10 mouse cellular contexts compared by ENCODE assay signal in genomic region chr4:154854676-154855345, GRCm38 (mm10). TPM values are rescaled to one million over a fixed set of nuclear protein-coding genes. Genes with fewer than 3 reads are reported as not detected.
DNase-seq lines count a peak whose midpoint lies in the region; ATAC-seq and TF ChIP-seq lines count a peak whose summit lies in the region.
"Had no signal": no experiment of that assay in that cellular context is flagged by ENCODE, and none has a peak within 500 bp of the region (broad histone marks: within the 10 kb centered on the region; RNA-seq: fewer than 3 reads in every experiment).

No protein-coding gene starts in this region.

- H3K36me3 ChIP-seq in intestine, embryonic 15.5 days: no peaks in the 10 kb centered on the region
- no peaks in the 10 kb centered on the region for H3K36me3 ChIP-seq in intestine, postnatal 0 days (ENCODE audit: control insufficient read depth, insufficient read depth)
- H3K36me3 ChIP-seq in hindbrain, embryonic 12.5 days: no peaks in the 10 kb centered on the region
- H3K36me3 ChIP-seq in midbrain, postnatal 0 days (ENCODE audit: insufficient read depth, low read length): no peaks in the 10 kb centered on the region

- no peaks in the 10 kb centered on the region for H3K9me3 ChIP-seq in intestine, embryonic 15.5 days
- H3K9me3 ChIP-seq in intestine, postnatal 0 days (ENCODE audit: control insufficient read depth): no peaks in the 10 kb centered on the region
- no peaks in the 10 kb centered on the region for H3K9me3 ChIP-seq in hindbrain, embryonic 12.5 days (replicated peaks)
- no peaks in the 10 kb centered on the region for H3K9me3 ChIP-seq in midbrain, postnatal 0 days (ENCODE audit: low read length)

- no peak overlapping the region for H3K9ac ChIP-seq in intestine, embryonic 15.5 days
- no peak overlapping the region for H3K9ac ChIP-seq in intestine, postnatal 0 days (ENCODE audit: low read depth, low read length)
- no peak overlapping the region for H3K9ac ChIP-seq in hindbrain, embryonic 12.5 days
- H3K9ac ChIP-seq in midbrain, postnatal 0 days (replicated peaks; ENCODE audit: low read length, poor library complexity, severe bottlenecking): peak overlapping the region; percentile 81

- no peak for ATAC-seq in intestine, embryonic 15.5 days
- ATAC-seq in intestine, postnatal 0 days: no peak
- no peak for ATAC-seq in hindbrain, embryonic 12.5 days (ENCODE audit: low FRiP score)
- ATAC-seq in midbrain, postnatal 0 days (ENCODE audit: low FRiP score): no peak

- H3K27ac ChIP-seq in intestine, embryonic 15.5 days: no peak overlapping the region
- no peak overlapping the region for H3K27ac ChIP-seq in intestine, postnatal 0 days (ENCODE audit: low read depth, low read length)
- H3K27ac ChIP-seq in hindbrain, embryonic 12.5 days: no peak overlapping the region
- peak overlapping the region; percentile 96 for H3K27ac ChIP-seq in midbrain, postnatal 0 days (ENCODE audit: low read depth, low read length)

- H3K4me2 ChIP-seq in intestine, embryonic 15.5 days (replicated peaks): peak overlapping the region; percentile 98; the same call in 1 of the 2 replicates
- H3K4me2 ChIP-seq in intestine, postnatal 0 days (replicated peaks; ENCODE audit: low read depth): no peak overlapping the region
- H3K4me2 ChIP-seq in hindbrain, embryonic 12.5 days (replicated peaks): peak overlapping the region; percentile 88
- peak overlapping the region; percentile 76 for H3K4me2 ChIP-seq in midbrain, postnatal 0 days (ENCODE audit: low read depth, low read length, poor library complexity, severe bottlenecking)

- 53% methylated on average over 12 of the region's 12 CpGs for WGBS in intestine, embryonic 15.5 days
- 58% methylated on average over 12 of the region's 12 CpGs for WGBS in intestine, postnatal 0 days
- 59% methylated on average over 12 of the region's 12 CpGs for WGBS in hindbrain, embryonic 12.5 days
- 54% methylated on average over 12 of the region's 12 CpGs for WGBS in midbrain, postnatal 0 days

- H3K4me1 ChIP-seq in intestine, embryonic 15.5 days (replicated peaks): 0 out of 2 replicates have a peak, but pooled peaks cover 5% of the 10 kb centered on the region
- no peaks in the 10 kb centered on the region for H3K4me1 ChIP-seq in intestine, postnatal 0 days (replicated peaks; ENCODE audit: control insufficient read depth, insufficient read depth, low read length)
- H3K4me1 ChIP-seq in hindbrain, embryonic 12.5 days: peaks cover 6% of the 10 kb centered on the region
- 0 out of 2 replicates have a peak, but pooled peaks cover 4% of the 10 kb centered on the region for H3K4me1 ChIP-seq in midbrain, postnatal 0 days (ENCODE audit: insufficient read depth, low read length)

- DNase-seq in cerebellum, adult 9-11 months: peak; percentile 59
- no peak for DNase-seq in midbrain, postnatal 0 days (ENCODE audit: low spot score)
- no peak for DNase-seq in embryo, embryonic 9.5 days (ENCODE audit: extremely low spot score)
- no peak for DNase-seq in liver
- no peak for DNase-seq in layer of hippocampus, postnatal 36 days
- DNase-seq: thymus, adult 2 months had no signal

- no peak for TF ChIP-seq CTCF in intestine, postnatal 0 days (IDR thresholded peaks at IDR 0.05; ENCODE audit: low read depth)
- TF ChIP-seq CTCF in midbrain, postnatal 0 days (IDR thresholded peaks at IDR 0.05): no peak

- no peak overlapping the region for H3K4me3 ChIP-seq in intestine, embryonic 15.5 days (replicated peaks)
- no peak overlapping the region for H3K4me3 ChIP-seq in intestine, postnatal 0 days (ENCODE audit: low read depth, low read length)
- 0 out of 2 replicates have a peak overlapping the region, but pooled peaks have one; percentile 54 for H3K4me3 ChIP-seq in hindbrain, embryonic 12.5 days
- peak overlapping the region; percentile 54 for H3K4me3 ChIP-seq in midbrain, postnatal 0 days (ENCODE audit: low read depth, low read length)
- H3K4me3 ChIP-seq: erythroblast, embryonic 14.5 days had no signal

- H3K27me3 ChIP-seq in intestine, embryonic 15.5 days (replicated peaks): peaks cover 23% of the 10 kb centered on the region
- H3K27me3 ChIP-seq in intestine, postnatal 0 days (replicated peaks; ENCODE audit: control insufficient read depth, insufficient read depth, low read length): peaks cover 25% of the 10 kb centered on the region
- H3K27me3 ChIP-seq in hindbrain, embryonic 12.5 days: peaks cover 27% of the 10 kb centered on the region
- H3K27me3 ChIP-seq in midbrain, postnatal 0 days (ENCODE audit: insufficient read depth, low read length): peaks cover 4% of the 10 kb centered on the region; the same call in 1 of the 2 replicates

RNA-seq across cellular contexts. Expression of gene Mmel1, which starts 14.6 kb away (rescaled TPM):
- polyA plus RNA-seq in intestine, embryonic 15.5 days (2015; fragmentation: Nextera tagmentation; extraction: Ambion mirVana): 0.20 and 0.34 TPM in 2 replicates
- 0.22 and 0.44 TPM in 2 replicates for polyA plus RNA-seq in intestine, postnatal 0 days (2015; fragmentation: Nextera tagmentation; extraction: Ambion mirVana)
- 0.40 and 0.41 TPM in 2 replicates for polyA plus RNA-seq in hindbrain, embryonic 12.5 days (2016; fragmentation: Nextera tagmentation; extraction: Ambion mirVana)
- total RNA-seq in midbrain, postnatal 0 days (2014; rRNA removed): 0.76 and 0.82 TPM in 2 replicates
- polyA plus RNA-seq in midbrain, postnatal 0 days (2015; fragmentation: Nextera tagmentation; extraction: Ambion mirVana): 0.89 and 0.93 TPM in 2 replicates
- under 1 TPM; 0.15 to 0.40 TPM for total RNA-seq in layer of hippocampus, postnatal 36 days (2021)

RNA-seq across cellular contexts. Expression of gene Ttc34, which starts 17.6 kb away (rescaled TPM):
- polyA plus RNA-seq in intestine, embryonic 15.5 days (2015; fragmentation: Nextera tagmentation; extraction: Ambion mirVana): 0.10 TPM in 1 of 2 replicates, not detected in the other
- 0.08 TPM in 1 of 2 replicates, not detected in the other for polyA plus RNA-seq in intestine, postnatal 0 days (2015; fragmentation: Nextera tagmentation; extraction: Ambion mirVana)
- polyA plus RNA-seq in hindbrain, embryonic 12.5 days (2016; fragmentation: Nextera tagmentation; extraction: Ambion mirVana): 0.27 and 0.72 TPM in 2 replicates
- 2.5 and 3.9 TPM in 2 replicates for total RNA-seq in midbrain, postnatal 0 days (2014; rRNA removed)
- polyA plus RNA-seq in midbrain, postnatal 0 days (2015; fragmentation: Nextera tagmentation; extraction: Ambion mirVana): 2.9 and 3.3 TPM in 2 replicates
- total RNA-seq in layer of hippocampus, postnatal 36 days (2021): 1 to 10 TPM; 2.1 to 2.7 TPM
- polyA plus RNA-seq: erythroblast, embryonic 14.5 days had no signal

RNA-seq across cellular contexts. Expression of gene Fam213b, which starts 44.1 kb away (rescaled TPM):
- 32.0 and 37.2 TPM in 2 replicates for polyA plus RNA-seq in intestine, embryonic 15.5 days (2015; fragmentation: Nextera tagmentation; extraction: Ambion mirVana)
- polyA plus RNA-seq in intestine, postnatal 0 days (2015; fragmentation: Nextera tagmentation; extraction: Ambion mirVana): 66.9 and 68.5 TPM in 2 replicates
- 38.0 and 40.2 TPM in 2 replicates for polyA plus RNA-seq in hindbrain, embryonic 12.5 days (2016; fragmentation: Nextera tagmentation; extraction: Ambion mirVana)
- 34.9 and 36.6 TPM in 2 replicates for total RNA-seq in midbrain, postnatal 0 days (2014; rRNA removed)
- polyA plus RNA-seq in midbrain, postnatal 0 days (2015; fragmentation: Nextera tagmentation; extraction: Ambion mirVana): 73.3 and 90.9 TPM in 2 replicates
- 10 to 100 TPM; 40.4 to 45.9 TPM for total RNA-seq in layer of hippocampus, postnatal 36 days (2021)

Comparison
In these comparisons a context has a peak if more than half of its experiments do, and no peak if none do; other contexts are left out.
1. H3K4me3 ChIP-seq: peak in hindbrain, embryonic 12.5 days (single experiment) and midbrain, postnatal 0 days (single experiment); none in intestine, embryonic 15.5 days (single experiment) and intestine, postnatal 0 days (single experiment).